Mouse (Mus musculus) cerebellum, adult 2 months (tissue): ENCODE results near the gene Tlk2.
"Not testable (repeated sequence)": the region's sequence is repeated elsewhere in the genome, so short reads cannot be mapped to it uniquely, and the experiment has no call there.

ENCODE experiments used
- CTCF ChIP-seq: fragments of 200-500 bp; IDR thresholded peaks from 2 replicates; pipeline ENCODE4 v1.5.1; 2011; ENCODE audit warnings: low read depth, mild to moderate bottlenecking, control low read depth, low read length, moderate library complexity, borderline replicate concordance; ENCODE audit not compliant: insufficient read depth
- POLR2A ChIP-seq: fragments of 200-500 bp; IDR thresholded peaks from 2 replicates; pipeline ENCODE4 v1.6.1; 2011; ENCODE audit warnings: low read length, control low read depth, borderline replicate concordance; ENCODE audit not compliant: insufficient read depth

DNA sequence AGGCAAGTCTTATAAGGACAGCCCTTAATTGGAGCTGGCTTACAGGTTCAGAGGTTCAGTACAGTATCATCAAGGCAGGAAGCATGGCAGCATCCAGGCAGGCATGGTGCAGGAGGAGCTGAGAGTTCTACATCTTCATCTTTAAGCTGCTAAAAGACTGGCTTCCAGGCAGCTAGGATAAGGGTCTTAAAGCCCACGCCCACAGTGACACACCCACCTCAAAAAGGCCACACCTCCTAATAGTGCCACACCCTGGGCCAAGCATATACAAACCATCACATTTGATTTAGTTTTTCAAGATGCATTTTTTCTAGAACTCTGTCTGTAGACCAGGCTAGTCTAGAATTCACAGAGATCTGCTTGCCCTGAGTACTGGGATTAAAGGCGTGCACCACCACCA, 41.4 kb upstream of the Tlk2 start:
- not testable (repeated sequence) for TF ChIP-seq POLR2A, CTCF
